Mouse (Mus musculus): ENCODE measurements around the gene Mast1. TPM values are rescaled to one million over a fixed set of nuclear protein-coding genes. Genes with fewer than 3 reads are reported as not detected.

Mast1 gene
- polyA plus RNA-seq, 1 experiment from 2014 or later: 79.8 TPM

GRCm38 (mm10) chr8:84980622-84981358 is 43.6 kb upstream of the Mast1 start:
- 32% methylated on average over 11 of the region's 11 CpGs for WGBS
- H3K9ac ChIP-seq (replicated peaks; ENCODE audit: low read depth, low read length): no peak overlapping the region
- H3K36me3 ChIP-seq (ENCODE audit: control insufficient read depth, insufficient read depth, low read length): no peaks in the 10 kb centered on the region
- ATAC-seq (ENCODE audit: low read depth): no peak
- no peaks in the 10 kb centered on the region for H3K9me3 ChIP-seq (ENCODE audit: control insufficient read depth, low read length)
- 0 out of 2 replicates have a peak, but pooled peaks cover 4% of the 10 kb centered on the region for H3K27me3 ChIP-seq (ENCODE audit: control insufficient read depth, insufficient read depth, low read length)
- H3K4me1 ChIP-seq (ENCODE audit: control insufficient read depth, insufficient read depth, low read length): peaks cover 49% of the 10 kb centered on the region
- H3K4me2 ChIP-seq (ENCODE audit: low read depth, low read length): no peak overlapping the region; the same call in 1 of the 2 replicates
- no peak overlapping the region for H3K4me3 ChIP-seq (ENCODE audit: low read depth, low read length)
- no peak overlapping the region for H3K27ac ChIP-seq (ENCODE audit: low read depth, low read length)

DNA sequence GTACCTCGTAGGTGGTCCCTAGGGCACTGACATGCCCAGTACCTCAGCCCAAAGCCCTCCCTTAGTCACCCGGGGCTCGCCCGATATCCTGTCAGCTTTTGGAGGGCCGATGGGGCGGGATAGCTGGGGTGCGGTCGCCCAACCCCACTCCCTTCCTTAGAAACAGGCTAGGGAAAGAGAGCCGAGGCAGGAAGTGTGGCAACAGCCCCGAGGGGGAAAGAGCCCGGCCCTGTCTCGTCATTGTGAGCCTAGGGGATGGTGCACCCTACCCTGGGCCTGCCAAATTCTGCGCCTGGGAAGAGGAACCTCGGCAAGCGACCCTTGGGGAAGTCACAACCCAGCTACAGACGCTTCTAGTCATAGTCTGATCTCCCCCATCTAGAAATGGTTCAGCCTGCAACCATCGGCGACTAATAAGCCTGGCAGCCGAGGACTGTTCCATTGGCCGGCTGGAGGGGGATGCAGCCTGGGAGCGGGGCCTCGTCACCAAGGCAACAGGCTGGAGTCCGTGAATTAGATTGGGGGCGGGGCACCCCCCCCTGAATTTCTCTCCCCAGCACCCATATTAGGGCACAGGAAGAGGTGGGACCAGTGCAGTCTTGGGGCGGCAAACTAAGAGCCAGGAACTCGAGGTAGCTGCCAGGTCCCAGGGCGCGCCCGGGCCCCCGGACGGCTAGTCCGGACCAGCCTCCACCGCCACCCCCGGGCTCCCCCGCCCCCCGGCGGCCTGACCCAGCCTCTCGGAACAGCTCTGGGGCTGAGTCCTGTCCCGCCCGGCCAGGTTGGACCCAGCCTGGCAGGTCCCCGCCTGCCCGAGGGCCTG is 42.7 kb upstream of the Mast1 start:
- peak; percentile 14; the same call in 1 of the 2 replicates for ATAC-seq (ENCODE audit: low read depth)
- H3K9ac ChIP-seq (replicated peaks; ENCODE audit: low read depth, low read length): peak overlapping the region; percentile 17
- peaks cover 41% of the 10 kb centered on the region for H3K4me1 ChIP-seq (ENCODE audit: control insufficient read depth, insufficient read depth, low read length)
- H3K27me3 ChIP-seq (ENCODE audit: control insufficient read depth, insufficient read depth, low read length): 0 out of 2 replicates have a peak, but pooled peaks cover 4% of the 10 kb centered on the region
- no peaks in the 10 kb centered on the region for H3K36me3 ChIP-seq (ENCODE audit: control insufficient read depth, insufficient read depth, low read length)
- H3K4me3 ChIP-seq (ENCODE audit: low read depth, low read length): peak overlapping the region; percentile 26
- WGBS: 1% methylated on average over 33 of the region's 42 CpGs
- peak overlapping the region; percentile 100 for H3K4me2 ChIP-seq (ENCODE audit: low read depth, low read length)
- H3K27ac ChIP-seq (ENCODE audit: low read depth, low read length): peak overlapping the region; percentile 22; the same call in 1 of the 2 replicates
- H3K9me3 ChIP-seq (ENCODE audit: control insufficient read depth, low read length): no peaks in the 10 kb centered on the region

DNA sequence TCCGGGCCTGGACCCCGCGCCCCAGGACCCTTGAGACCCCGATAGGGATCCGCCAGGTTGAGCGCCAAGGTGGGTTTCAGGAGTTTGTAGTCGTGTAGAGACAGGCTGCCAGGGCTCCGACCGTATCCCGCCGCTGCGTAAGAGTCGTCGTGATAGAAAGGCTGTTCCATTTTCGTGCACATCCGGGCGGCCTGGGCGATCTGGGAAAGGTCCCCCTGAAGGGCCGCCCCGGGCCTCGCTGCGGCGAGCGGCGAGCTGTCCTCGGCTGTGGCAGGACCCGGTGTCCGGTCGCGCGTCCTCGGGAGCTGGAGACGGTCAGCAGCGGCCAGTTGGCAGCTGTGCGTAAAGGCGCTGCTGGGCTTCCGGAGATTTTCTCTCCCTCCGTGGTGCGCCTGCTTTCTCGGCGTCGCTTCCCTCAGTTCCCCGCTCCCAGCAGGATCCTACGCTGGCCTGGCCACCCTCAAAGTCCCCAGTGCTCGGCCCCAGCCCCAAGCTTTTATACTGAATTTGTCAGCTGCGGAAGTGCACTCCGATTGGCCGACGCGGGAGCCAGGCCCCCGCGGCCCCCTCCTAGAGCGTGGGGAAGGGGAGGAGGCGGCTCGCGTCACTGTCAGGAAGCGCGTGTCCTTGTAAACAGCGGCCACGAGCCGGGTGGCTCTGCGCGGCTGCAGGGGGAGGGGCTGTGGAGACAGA is 41.2 kb upstream of the Mast1 start, which contains the start of gene Junb:
TSS of gene Junb (minus strand) at position 471 of the 693 bp plus-strand sequence.
- Histone ChIP-seq H3K27me3 (ENCODE audit: control insufficient read depth, insufficient read depth, low read length) (0 out of 2 replicates have a peak, but pooled peaks cover 4% of the 10 kb centered on the region), H3K27ac (ENCODE audit: low read depth, low read length) (peak within 1 kb of the TSS; percentile 57), H3K9ac (replicated peaks; ENCODE audit: low read depth, low read length) (peak within 1 kb of the TSS; percentile 64), H3K4me3 (ENCODE audit: low read depth, low read length) (peak within 1 kb of the TSS; percentile 50), H3K4me1 (ENCODE audit: control insufficient read depth, insufficient read depth, low read length) (peaks cover 42% of the 10 kb centered on the region), H3K4me2 (ENCODE audit: low read depth, low read length) (peak within 1 kb of the TSS; percentile 100), H3K36me3 (ENCODE audit: control insufficient read depth, insufficient read depth, low read length) (peaks cover 2% of the 10 kb centered on the region; the same call in 1 of the 2 replicates), H3K9me3 (ENCODE audit: control insufficient read depth, low read length) (no peaks in the 10 kb centered on the region)
- ATAC-seq (ENCODE audit: low read depth): peak; percentile 52
- WGBS: under 1% methylated on average over 63 of the region's 63 CpGs

GRCm38 (mm10) chr8:84977435-84978247 is 40.5 kb upstream of the Mast1 start:
- peaks cover 10% of the 10 kb centered on the region for H3K36me3 ChIP-seq (ENCODE audit: control insufficient read depth, insufficient read depth, low read length)
- under 1% methylated on average over 70 of the region's 70 CpGs for WGBS
- H3K9ac ChIP-seq (replicated peaks; ENCODE audit: low read depth, low read length): peak overlapping the region; percentile 64
- peak overlapping the region; percentile 57; the same call in 1 of the 2 replicates for H3K27ac ChIP-seq (ENCODE audit: low read depth, low read length)
- no peaks in the 10 kb centered on the region for H3K9me3 ChIP-seq (ENCODE audit: control insufficient read depth, low read length)
- 0 out of 2 replicates have a peak, but pooled peaks cover 4% of the 10 kb centered on the region for H3K27me3 ChIP-seq (ENCODE audit: control insufficient read depth, insufficient read depth, low read length)
- peaks cover 42% of the 10 kb centered on the region for H3K4me1 ChIP-seq (ENCODE audit: control insufficient read depth, insufficient read depth, low read length)
- H3K4me3 ChIP-seq (ENCODE audit: low read depth, low read length): peak overlapping the region; percentile 50
- ATAC-seq (ENCODE audit: low read depth): no peak
- peak overlapping the region; percentile 100 for H3K4me2 ChIP-seq (ENCODE audit: low read depth, low read length)

DNA sequence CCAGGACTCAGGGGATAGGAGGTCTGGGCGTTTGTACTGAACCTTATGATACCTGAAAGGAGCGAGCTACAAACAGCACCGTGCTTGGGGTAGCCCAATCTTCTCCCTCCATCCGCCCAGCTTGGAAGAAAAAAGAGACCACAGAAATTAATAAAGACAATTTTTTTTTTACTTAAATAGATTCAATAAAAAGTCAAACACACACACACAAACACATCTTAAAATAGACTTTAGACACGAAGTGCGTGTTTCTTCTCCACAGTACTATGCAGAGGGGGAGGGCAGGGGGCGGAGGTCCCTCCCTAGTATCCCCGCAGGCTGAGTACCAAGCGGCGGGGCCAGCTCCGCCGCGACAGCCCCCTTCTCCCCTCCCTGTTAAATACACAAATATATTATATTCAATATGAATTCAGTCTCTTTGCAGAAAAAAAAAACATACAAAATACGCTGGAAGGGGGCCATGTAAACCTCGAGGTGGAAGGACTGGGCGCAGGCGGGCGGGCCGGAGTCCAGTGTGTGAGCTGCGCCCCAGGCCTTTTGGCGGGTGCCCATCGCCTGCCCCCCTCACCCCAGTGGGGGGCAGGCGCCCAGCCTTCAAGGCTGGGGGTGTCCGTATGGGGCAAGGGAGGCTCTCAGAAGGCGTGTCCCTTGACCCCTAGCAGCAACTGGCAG is 39.7 kb upstream of the Mast1 start:
- Histone ChIP-seq H3K4me1 (ENCODE audit: control insufficient read depth, insufficient read depth, low read length) (peaks cover 42% of the 10 kb centered on the region), H3K27ac (ENCODE audit: low read depth, low read length) (no peak overlapping the region), H3K36me3 (ENCODE audit: control insufficient read depth, insufficient read depth, low read length) (peaks cover 17% of the 10 kb centered on the region)

GRCm38 (mm10) chr8:84976031-84976762 is 39.0 kb upstream of the Mast1 start:
- Histone ChIP-seq H3K4me1 (ENCODE audit: control insufficient read depth, insufficient read depth, low read length) (peaks cover 42% of the 10 kb centered on the region), H3K9me3 (ENCODE audit: control insufficient read depth, low read length) (no peaks in the 10 kb centered on the region), H3K27me3 (ENCODE audit: control insufficient read depth, insufficient read depth, low read length) (0 out of 2 replicates have a peak, but pooled peaks cover 4% of the 10 kb centered on the region), H3K36me3 (ENCODE audit: control insufficient read depth, insufficient read depth, low read length) (peaks cover 24% of the 10 kb centered on the region), H3K4me2 (ENCODE audit: low read depth, low read length) (peak overlapping the region; percentile 100), H3K4me3 (ENCODE audit: low read depth, low read length) (peak overlapping the region; percentile 50), H3K27ac (ENCODE audit: low read depth, low read length) (peak overlapping the region; percentile 72), H3K9ac (replicated peaks; ENCODE audit: low read depth, low read length) (peak overlapping the region; percentile 51)
- peak; percentile 79 for ATAC-seq (ENCODE audit: low read depth)
- under 1% methylated on average over 58 of the region's 61 CpGs for WGBS

More for the DNA sequence above, 39.7 kb upstream of the Mast1 start:
- H3K27me3 ChIP-seq (ENCODE audit: control insufficient read depth, insufficient read depth, low read length): 0 out of 2 replicates have a peak, but pooled peaks cover 4% of the 10 kb centered on the region
- no peaks in the 10 kb centered on the region for H3K9me3 ChIP-seq (ENCODE audit: control insufficient read depth, low read length)
- H3K9ac ChIP-seq (replicated peaks; ENCODE audit: low read depth, low read length): peak overlapping the region; percentile 64
- 3% methylated on average over 25 of the region's 25 CpGs for WGBS
- peak overlapping the region; percentile 50 for H3K4me3 ChIP-seq (ENCODE audit: low read depth, low read length)
- H3K4me2 ChIP-seq (ENCODE audit: low read depth, low read length): peak overlapping the region; percentile 100
- ATAC-seq (ENCODE audit: low read depth): no peak

- H3K27me3 ChIP-seq (ENCODE audit: control insufficient read depth, insufficient read depth, low read length): 0 out of 2 replicates have a peak, but pooled peaks cover 4% of the 10 kb centered on the region
- 33% methylated on average over 7 of the region's 7 CpGs for WGBS
- peaks cover 24% of the 10 kb centered on the region for H3K36me3 ChIP-seq (ENCODE audit: control insufficient read depth, insufficient read depth, low read length)
- H3K4me1 ChIP-seq (ENCODE audit: control insufficient read depth, insufficient read depth, low read length): peaks cover 42% of the 10 kb centered on the region
- ATAC-seq (ENCODE audit: low read depth): no peak
- peak overlapping the region; percentile 72; the same call in 1 of the 2 replicates for H3K27ac ChIP-seq (ENCODE audit: low read depth, low read length)
- no peak overlapping the region for H3K4me3 ChIP-seq (ENCODE audit: low read depth, low read length)
- no peak overlapping the region for H3K9ac ChIP-seq (replicated peaks; ENCODE audit: low read depth, low read length)
- H3K9me3 ChIP-seq (ENCODE audit: control insufficient read depth, low read length): no peaks in the 10 kb centered on the region
- peak overlapping the region; percentile 100; the same call in 1 of the 2 replicates for H3K4me2 ChIP-seq (ENCODE audit: low read depth, low read length)
Measured at GRCm38 (mm10) chr8:84975434-84975833, 38.3 kb upstream of the Mast1 start.
